Mouse (Mus musculus) hindbrain, embryonic 16.5 days (tissue): ENCODE results near the gene Fmc1. TPM values are rescaled to one million over a fixed set of nuclear protein-coding genes. Genes with fewer than 3 reads are reported as not detected.
"Not testable (repeated sequence)": the region's sequence is repeated elsewhere in the genome, so short reads cannot be mapped to it uniquely, and the experiment has no call there.

Source experiments
- ATAC-seq: fragments of 200-750 bp; cut with Nextera tagmentation; 2 replicates; pipeline ENCODE4 v1.8.0; 2017; ENCODE audit warnings: moderate TSS enrichment, moderate library complexity
- H3K27ac ChIP-seq: fragments of 300-500 bp; sonication (generic); 2 replicates; pipeline ENCODE4 v1.5.1; 2014; ENCODE audit warnings: low read depth, mild to moderate bottlenecking, control low read depth, low read length, moderate library complexity
- H3K27me3 ChIP-seq: fragments of 300-500 bp; sonication (generic); replicated peaks from 2 replicates; pipeline ENCODE4 v1.6.1; 2014; ENCODE audit warnings: low read length; ENCODE audit not compliant: control insufficient read depth, insufficient read depth
- H3K36me3 ChIP-seq: fragments of 300-500 bp; sonication (generic); 2 replicates; pipeline ENCODE4 v1.6.1; 2014; ENCODE audit warnings: mild to moderate bottlenecking, low read length, moderate library complexity, mixed read lengths; ENCODE audit not compliant: control insufficient read depth, insufficient read depth
- H3K4me1 ChIP-seq: fragments of 300-500 bp; sonication (generic); 2 replicates; pipeline ENCODE4 v1.6.1; 2014; ENCODE audit warnings: low read depth, low read length; ENCODE audit not compliant: control insufficient read depth, insufficient read depth
- H3K4me2 ChIP-seq: fragments of 300-500 bp; sonication (generic); 2 replicates; pipeline ENCODE4 v1.6.1; 2014; ENCODE audit warnings: mild to moderate bottlenecking, low read length, control low read depth, moderate library complexity
- H3K4me3 ChIP-seq: fragments of 300-500 bp; sonication (generic); 2 replicates; pipeline ENCODE4 v1.5.1; 2014; ENCODE audit warnings: mild to moderate bottlenecking, low read length, control low read depth, moderate library complexity
- H3K9ac ChIP-seq: fragments of 300-500 bp; sonication (generic); 2 replicates; pipeline ENCODE4 v1.6.1; 2014; ENCODE audit warnings: low read depth, mild to moderate bottlenecking, control low read depth, low read length, moderate library complexity
- H3K9me3 ChIP-seq: fragments of 300-500 bp; sonication (generic); 2 replicates; pipeline ENCODE4 v1.6.1; 2014; ENCODE audit warnings: mild to moderate bottlenecking, low read length, moderate library complexity; ENCODE audit not compliant: control insufficient read depth
- WGBS: fragments of 180-500 bp; shearing (Covaris S2); extraction: QIAGEN DNeasy Blood & Tissue Kit; methylation state at CpG from one replicate; pipeline ENCODE4 v1.1.7; 2014; 5-methylcytosine and 5-hydroxymethylcytosine counted together
- polyA plus RNA-seq: library from polyadenylated mRNA; unstranded; fragments of >200 nt; fragmentation: Nextera tagmentation; extraction: Ambion mirVana; gene quantifications from 2 replicates; pipeline ENCODE4 v1.2.1, GENCODE M21; 2015

The Fmc1 gene
- polyA plus RNA-seq, 1 experiment from 2014 or later, result 225 TPM

GRCm38 (mm10) chr6:38532500-38533420 lies 542 bp upstream of the Fmc1 start:
- Histone ChIP-seq H3K4me3 (peak overlapping the region; percentile 78), H3K4me2 (peak overlapping the region; percentile 84), H3K36me3 (no peaks in the 10 kb centered on the region), H3K4me1 (peaks cover 12% of the 10 kb centered on the region), H3K27ac (peak overlapping the region; percentile 90), H3K27me3 (no peaks in the 10 kb centered on the region), H3K9me3 (no peaks in the 10 kb centered on the region), H3K9ac (peak overlapping the region; percentile 73)
- 6% methylated on average over 25 of the region's 25 CpGs for WGBS
- peak; percentile 46 for ATAC-seq

DNA sequence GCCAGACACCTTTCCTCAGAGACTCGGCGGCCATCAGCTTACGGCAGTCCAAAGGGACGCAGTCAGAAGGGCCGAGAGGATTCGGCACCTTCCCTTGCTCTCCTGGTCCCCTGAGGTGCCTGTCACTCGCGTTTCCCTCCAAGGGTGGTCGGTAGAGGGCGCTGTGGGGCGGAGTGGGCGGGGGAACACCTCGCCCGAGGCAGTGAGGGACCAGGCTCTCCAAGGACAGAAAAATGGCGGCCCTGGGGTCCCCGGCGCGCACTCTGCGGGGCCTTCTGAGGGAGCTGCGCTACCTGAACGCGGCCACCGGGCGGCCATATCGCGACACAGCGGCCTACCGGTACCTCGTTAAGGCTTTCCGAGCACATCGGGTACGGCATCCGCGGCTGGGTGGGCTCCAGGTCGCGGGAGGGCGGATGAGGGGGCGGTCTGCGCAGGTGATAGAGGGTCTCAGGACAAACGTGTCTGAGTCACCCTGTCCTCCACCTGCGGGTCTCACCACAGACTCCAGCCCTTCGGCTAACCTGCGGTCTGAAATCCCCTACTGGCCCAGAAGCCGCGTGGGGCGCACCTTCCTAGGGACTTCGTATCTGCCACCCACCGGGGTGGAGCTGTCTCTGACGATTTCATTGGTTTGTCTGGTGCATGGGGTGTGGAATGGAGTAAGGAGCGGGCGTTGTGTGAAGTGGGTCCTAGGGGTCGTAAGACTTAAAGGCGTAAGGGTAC lies 1.5 kb downstream of the Fmc1 start:
- ATAC-seq, result peak; percentile 71
- Histone ChIP-seq H3K4me2 (peak overlapping the region; percentile 53), H3K27me3 (no peaks in the 10 kb centered on the region), H3K9me3 (no peaks in the 10 kb centered on the region), H3K4me3 (peak overlapping the region; percentile 78), H3K9ac (peak overlapping the region; percentile 90), H3K36me3 (no peaks in the 10 kb centered on the region), H3K27ac (peak overlapping the region; percentile 99), H3K4me1 (peaks cover 12% of the 10 kb centered on the region)
- WGBS, result under 1% methylated on average over 53 of the region's 53 CpGs

DNA sequence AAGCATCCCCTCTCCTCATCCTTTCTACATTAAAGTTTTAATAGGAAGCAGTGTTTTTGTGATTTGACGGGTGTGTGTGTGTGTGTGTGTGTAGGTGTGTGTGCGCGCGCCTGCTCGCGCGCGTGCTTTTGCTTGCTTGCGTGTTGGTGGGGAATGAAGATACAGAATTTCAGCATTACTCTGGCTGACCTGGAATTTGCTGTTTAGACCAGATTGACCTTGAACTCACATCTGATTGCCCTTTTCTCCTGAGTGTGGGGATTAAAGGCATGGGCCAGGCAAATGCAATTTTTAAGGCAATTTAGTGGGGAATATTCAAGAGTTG lies 2.0 kb downstream of the Fmc1 start:
- WGBS, result 2% methylated on average over 9 of the region's 9 CpGs
- no peak for ATAC-seq
- peak overlapping the region; percentile 78 for H3K4me3 ChIP-seq

GRCm38 (mm10) chr6:38535788-38536187 lies 2.5 kb downstream of the Fmc1 start:
- Histone ChIP-seq H3K27ac (peak overlapping the region; percentile 99; the same call in 1 of the 2 replicates), H3K9me3 (no peaks in the 10 kb centered on the region), H3K36me3 (peaks cover 2% of the 10 kb centered on the region; the same call in 1 of the 2 replicates), H3K4me1 (peaks cover 12% of the 10 kb centered on the region), H3K4me3 (peak overlapping the region; percentile 78), H3K4me2 (peak overlapping the region; percentile 53), H3K27me3 (no peaks in the 10 kb centered on the region), H3K9ac (peak overlapping the region; percentile 90; the same call in 1 of the 2 replicates)
- WGBS, result 78% methylated on average over 1 of the region's 1 CpGs
- ATAC-seq, result no peak

More for the DNA sequence above, 2.0 kb downstream of the Fmc1 start:
- Histone ChIP-seq H3K27ac (peak overlapping the region; percentile 99), H3K36me3 (no peaks in the 10 kb centered on the region; the same call in 1 of the 2 replicates), H3K9ac (peak overlapping the region; percentile 90), H3K4me1 (peaks cover 12% of the 10 kb centered on the region), H3K4me2 (peak overlapping the region; percentile 53), H3K9me3 (no peaks in the 10 kb centered on the region), H3K27me3 (no peaks in the 10 kb centered on the region)

DNA sequence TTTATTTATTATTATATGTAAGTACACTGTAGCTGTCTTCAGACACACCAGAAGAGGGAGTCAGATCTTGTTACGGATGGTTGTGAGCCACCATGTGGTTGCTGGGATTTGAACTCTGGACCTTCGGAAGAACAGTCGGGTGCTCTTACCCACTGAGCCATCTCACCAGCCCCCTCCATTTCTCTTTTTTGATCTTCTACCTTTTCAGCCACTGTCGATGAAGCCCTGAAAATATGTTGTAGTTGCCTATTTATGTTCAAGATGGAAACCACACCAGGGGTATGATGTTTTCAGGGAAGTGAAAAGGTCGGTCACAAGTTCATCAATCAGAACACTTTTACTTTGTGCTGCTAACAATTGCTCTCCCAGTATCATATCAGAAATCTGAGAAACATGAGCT lies 10.8 kb downstream of the Fmc1 start:
- H3K4me2 ChIP-seq, H3K27me3 ChIP-seq, H3K4me1 ChIP-seq, H3K9me3 ChIP-seq, ATAC-seq, H3K27ac ChIP-seq, H3K36me3 ChIP-seq, H3K4me3 ChIP-seq, H3K9ac ChIP-seq: not testable (repeated sequence)
- 89% methylated on average over 4 of the region's 5 CpGs for WGBS

DNA sequence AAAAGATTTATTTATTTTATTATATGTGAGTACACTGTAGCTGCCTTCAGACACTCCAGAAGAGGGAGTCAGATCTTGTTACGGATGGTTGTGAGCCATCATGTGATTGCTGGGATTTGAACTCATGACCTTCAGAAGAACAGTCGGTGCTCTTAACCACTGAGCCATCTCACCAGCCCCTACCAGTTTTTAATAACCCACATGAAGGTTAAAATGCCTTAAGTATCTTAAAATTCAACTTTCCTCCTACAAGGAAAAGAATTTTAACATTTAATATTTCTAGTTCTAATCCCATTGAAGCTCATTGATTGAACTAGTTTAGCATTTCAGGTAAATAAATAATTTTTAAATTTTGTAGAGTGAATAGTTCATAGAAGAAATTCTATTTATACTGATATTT lies 13.7 kb downstream of the Fmc1 start:
- not testable (repeated sequence) for H3K9me3 ChIP-seq, H3K27me3 ChIP-seq, H3K27ac ChIP-seq, H3K4me3 ChIP-seq, H3K36me3 ChIP-seq, H3K4me2 ChIP-seq, ATAC-seq, H3K9ac ChIP-seq, H3K4me1 ChIP-seq
- 88% methylated on average over 2 of the region's 2 CpGs for WGBS

DNA sequence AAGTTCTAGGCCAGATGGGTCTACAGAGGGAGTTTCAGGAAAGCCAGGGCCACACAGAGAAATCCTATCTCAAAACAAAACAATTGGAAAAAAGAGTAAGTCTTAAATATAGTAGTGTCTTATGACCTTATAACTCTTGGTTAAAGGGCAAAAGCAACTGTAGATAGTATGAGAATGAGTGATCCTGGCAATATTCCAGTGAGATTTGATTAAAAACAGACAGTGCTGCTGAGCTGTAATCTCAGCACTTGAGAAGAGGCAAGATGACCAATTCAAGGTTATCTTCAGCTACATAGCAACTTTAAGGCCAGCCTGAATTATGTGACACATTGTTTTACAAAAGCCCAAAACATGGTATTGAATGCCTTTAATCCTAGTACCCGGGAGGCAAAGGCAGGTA lies 14.4 kb downstream of the Fmc1 start:
- Histone ChIP-seq H3K36me3 (no peaks in the 10 kb centered on the region), H3K27me3 (no peaks in the 10 kb centered on the region), H3K4me2 (no peak overlapping the region), H3K9ac (no peak overlapping the region), H3K4me3 (no peak overlapping the region), H3K27ac (no peak overlapping the region), H3K4me1 (peaks cover 2% of the 10 kb centered on the region; the same call in 1 of the 2 replicates), H3K9me3 (no peaks in the 10 kb centered on the region)
- ATAC-seq, result no peak
- WGBS, result 97% methylated on average over 1 of the region's 1 CpGs

GRCm38 (mm10) chr6:38548595-38548994 lies 15.3 kb downstream of the Fmc1 start:
- WGBS, result 92% methylated on average over 7 of the region's 7 CpGs
- H3K4me1 ChIP-seq, H3K27me3 ChIP-seq, H3K36me3 ChIP-seq, H3K9me3 ChIP-seq, ATAC-seq, H3K27ac ChIP-seq, H3K9ac ChIP-seq, H3K4me3 ChIP-seq, H3K4me2 ChIP-seq: not testable (repeated sequence)

GRCm38 (mm10) chr6:38549840-38550239 lies 16.5 kb downstream of the Fmc1 start:
- 82% methylated on average over 6 of the region's 6 CpGs for WGBS
- H3K27ac ChIP-seq, result peak overlapping the region; percentile 96
- H3K4me2 ChIP-seq, result peak overlapping the region; percentile 81
- not testable (repeated sequence) for H3K27me3 ChIP-seq, H3K36me3 ChIP-seq, H3K9me3 ChIP-seq, ATAC-seq, H3K4me3 ChIP-seq
- peak overlapping the region; percentile 83 for H3K9ac ChIP-seq
- H3K4me1 ChIP-seq, result peaks cover 12% of the 10 kb centered on the region
